Mouse (Mus musculus): ENCODE measurements at regions not wholly inside any gene's neighbourhood (a gene's known extent, or its start where the extent isn't known, plus 50 kb on each side); places are given as distances from the start of the nearest gene placed in this dataset.

- TF ChIP-seq SIN3A (IDR thresholded peaks at IDR 0.05; ENCODE audit: low read length), result no peak
- no peak for TF ChIP-seq POLR2A (IDR thresholded peaks at IDR 0.05; ENCODE audit: low read depth, low read length)
- TF ChIP-seq NRF1 (IDR thresholded peaks at IDR 0.05; ENCODE audit: low read depth, low read length), result no peak
- no peak for TF ChIP-seq MAFK (IDR thresholded peaks at IDR 0.05; ENCODE audit: insufficient replicate concordance, low read length)
- TF ChIP-seq RAD21 (IDR thresholded peaks at IDR 0.05; ENCODE audit: low read depth, low read length), result no peak
- no peak for TF ChIP-seq MEF2A (IDR thresholded peaks at IDR 0.05; ENCODE audit: borderline replicate concordance, low read depth, low read length)
- no peak for TF ChIP-seq MXI1 (IDR thresholded peaks at IDR 0.05; ENCODE audit: low read depth, low read length)
- no peak for TF ChIP-seq ELF1 (IDR thresholded peaks at IDR 0.05; ENCODE audit: low read depth, low read length)
- TF ChIP-seq CTCF (conservative IDR thresholded peaks at IDR 0.05 in 1 of 2, IDR thresholded peaks at IDR 0.05 in 1 of 2; ENCODE audit: low read depth in 2 of 2, low read length in 2 of 2), result no peak
- no peak for TF ChIP-seq USF2 (conservative IDR thresholded peaks at IDR 0.05; ENCODE audit: low read depth, low read length)
These were observed 199.4 kb upstream of the Ncam1 start for GRCm38 (mm10) chr9:49998101-49998500.

All from CH12.LX (cell line).